Mouse (Mus musculus): Measurements from ENCODE around the gene Ajap1. TPM values are rescaled to one million over a fixed set of nuclear protein-coding genes. Genes with fewer than 3 reads are reported as not detected.

The Ajap1 gene
- polyA plus RNA-seq, 1 experiment: not detected

DNA sequence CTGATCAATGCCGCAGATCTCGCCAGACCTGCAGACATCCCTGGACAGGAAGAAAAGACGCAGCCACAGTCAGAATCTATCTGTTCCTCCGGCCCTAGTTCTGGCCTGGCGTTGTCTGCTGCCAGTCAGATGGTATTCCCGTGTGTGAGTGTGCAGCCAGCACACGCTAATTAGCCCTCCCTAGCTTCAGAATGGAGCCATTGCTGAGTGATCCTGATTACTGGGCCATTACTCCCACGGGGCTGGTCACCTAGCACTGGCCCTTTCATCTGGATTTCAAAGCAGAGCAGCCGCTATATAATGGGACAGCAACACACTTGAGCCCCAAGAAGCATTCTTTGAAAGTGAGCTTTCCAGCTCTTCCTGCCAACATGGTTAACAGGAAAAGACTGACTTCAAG lies 9.8 kb upstream of the Ajap1 start:
- peaks cover 39% of the 10 kb centered on the region for H3K9me3 ChIP-seq (ENCODE audit: control insufficient read depth, low read length)
- H3K36me3 ChIP-seq (ENCODE audit: control insufficient read depth): no peaks in the 10 kb centered on the region
- no peak overlapping the region for H3K4me3 ChIP-seq (replicated peaks)
- TF ChIP-seq TAL1 (IDR thresholded peaks at IDR 0.05; ENCODE audit: low read length): no peak
- no peak for TF ChIP-seq GATA1 (IDR thresholded peaks at IDR 0.05; ENCODE audit: low read length)
- H3K4me1 ChIP-seq (ENCODE audit: control insufficient read depth): no peaks in the 10 kb centered on the region; the same call in 1 of the 2 replicates
- H3K27me3 ChIP-seq (ENCODE audit: control insufficient read depth): no peaks in the 10 kb centered on the region

DNA sequence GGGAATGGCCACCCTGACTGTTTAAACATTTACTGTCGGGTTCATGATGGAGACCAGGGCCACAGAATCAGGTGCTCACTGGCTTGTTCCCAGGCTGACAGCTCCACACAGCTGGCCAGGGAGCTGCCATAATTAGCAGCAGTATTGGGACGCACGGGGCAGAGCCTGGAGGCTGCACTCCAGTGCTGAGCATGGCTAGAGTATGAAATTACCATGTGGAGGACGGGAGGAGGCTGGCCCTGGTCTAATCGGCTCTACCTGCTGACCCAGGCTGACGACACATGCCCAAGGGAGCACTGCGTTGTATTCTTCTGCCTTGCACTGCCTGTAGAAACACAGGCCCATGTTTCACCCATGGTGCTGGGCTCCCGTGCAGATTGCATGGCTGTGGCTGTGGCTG lies 6.5 kb upstream of the Ajap1 start:
- Histone ChIP-seq H3K36me3 (ENCODE audit: control insufficient read depth) (no peaks in the 10 kb centered on the region), H3K4me1 (ENCODE audit: control insufficient read depth) (no peaks in the 10 kb centered on the region; the same call in 1 of the 2 replicates), H3K27me3 (ENCODE audit: control insufficient read depth) (peaks cover 13% of the 10 kb centered on the region), H3K4me3 (replicated peaks) (no peak overlapping the region), H3K9me3 (ENCODE audit: control insufficient read depth, low read length) (peaks cover 12% of the 10 kb centered on the region)
- TF ChIP-seq TAL1 (IDR thresholded peaks at IDR 0.05; ENCODE audit: low read length): no peak
- TF ChIP-seq GATA1 (IDR thresholded peaks at IDR 0.05; ENCODE audit: low read length): no peak

DNA sequence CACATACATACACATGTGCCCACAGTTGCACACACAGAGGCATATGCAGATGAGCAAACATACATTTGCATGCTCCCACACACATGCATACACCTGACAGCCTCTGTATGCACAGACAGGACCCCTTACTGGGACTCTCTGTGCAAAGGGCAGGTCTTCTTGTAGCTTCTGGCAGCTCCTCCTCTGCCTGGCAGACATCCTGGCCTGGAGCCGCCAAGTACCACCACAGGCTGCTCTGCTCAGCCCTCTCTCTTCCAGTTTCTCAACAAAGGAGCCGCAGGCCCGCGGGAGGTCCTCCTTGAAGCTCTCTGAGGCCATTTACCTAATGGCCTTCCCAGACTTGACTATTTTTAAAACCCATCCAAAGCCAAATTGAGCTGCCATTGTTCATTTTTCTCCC lies 3.3 kb upstream of the Ajap1 start:
- no peaks in the 10 kb centered on the region for H3K4me1 ChIP-seq (ENCODE audit: control insufficient read depth)
- H3K4me3 ChIP-seq (replicated peaks): no peak overlapping the region

DNA sequence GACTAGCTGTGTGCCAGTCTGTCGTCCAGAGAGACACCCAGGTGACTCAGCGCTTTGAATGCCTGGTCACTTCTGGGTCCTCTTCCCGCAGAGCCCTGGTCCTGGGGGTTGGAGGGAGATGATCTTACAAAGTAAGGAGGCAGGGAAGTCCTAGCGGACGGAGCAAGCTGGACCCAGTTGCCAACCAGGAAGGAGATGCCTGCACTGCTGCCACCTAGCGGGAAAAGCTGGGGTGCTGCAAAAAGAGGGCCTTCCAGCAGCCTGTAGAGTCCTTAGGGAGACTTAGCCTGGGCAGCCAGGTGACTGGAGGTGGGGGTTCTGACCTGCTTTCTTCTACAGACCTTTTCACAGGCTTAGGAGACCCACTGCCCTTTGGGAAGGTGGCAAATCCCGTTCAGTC lies 1.8 kb upstream of the Ajap1 start:
- TF ChIP-seq GATA1 (IDR thresholded peaks at IDR 0.05; ENCODE audit: low read length) (no peak), TAL1 (IDR thresholded peaks at IDR 0.05; ENCODE audit: low read length) (no peak)
- Histone ChIP-seq H3K27me3 (ENCODE audit: control insufficient read depth) (peaks cover 60% of the 10 kb centered on the region), H3K9me3 (ENCODE audit: control insufficient read depth, low read length) (peaks cover 3% of the 10 kb centered on the region; the same call in 1 of the 2 replicates), H3K4me3 (replicated peaks) (no peak overlapping the region), H3K4me1 (ENCODE audit: control insufficient read depth) (no peaks in the 10 kb centered on the region), H3K36me3 (ENCODE audit: control insufficient read depth) (no peaks in the 10 kb centered on the region)

More for the DNA sequence above, 3.3 kb upstream of the Ajap1 start:
- H3K27me3 ChIP-seq (ENCODE audit: control insufficient read depth): peaks cover 45% of the 10 kb centered on the region
- no peak for TF ChIP-seq GATA1 (IDR thresholded peaks at IDR 0.05; ENCODE audit: low read length)
- TF ChIP-seq TAL1 (IDR thresholded peaks at IDR 0.05; ENCODE audit: low read length): no peak
- peaks cover 5% of the 10 kb centered on the region; the same call in 1 of the 2 replicates for H3K9me3 ChIP-seq (ENCODE audit: control insufficient read depth, low read length)
- H3K36me3 ChIP-seq (ENCODE audit: control insufficient read depth): no peaks in the 10 kb centered on the region

DNA sequence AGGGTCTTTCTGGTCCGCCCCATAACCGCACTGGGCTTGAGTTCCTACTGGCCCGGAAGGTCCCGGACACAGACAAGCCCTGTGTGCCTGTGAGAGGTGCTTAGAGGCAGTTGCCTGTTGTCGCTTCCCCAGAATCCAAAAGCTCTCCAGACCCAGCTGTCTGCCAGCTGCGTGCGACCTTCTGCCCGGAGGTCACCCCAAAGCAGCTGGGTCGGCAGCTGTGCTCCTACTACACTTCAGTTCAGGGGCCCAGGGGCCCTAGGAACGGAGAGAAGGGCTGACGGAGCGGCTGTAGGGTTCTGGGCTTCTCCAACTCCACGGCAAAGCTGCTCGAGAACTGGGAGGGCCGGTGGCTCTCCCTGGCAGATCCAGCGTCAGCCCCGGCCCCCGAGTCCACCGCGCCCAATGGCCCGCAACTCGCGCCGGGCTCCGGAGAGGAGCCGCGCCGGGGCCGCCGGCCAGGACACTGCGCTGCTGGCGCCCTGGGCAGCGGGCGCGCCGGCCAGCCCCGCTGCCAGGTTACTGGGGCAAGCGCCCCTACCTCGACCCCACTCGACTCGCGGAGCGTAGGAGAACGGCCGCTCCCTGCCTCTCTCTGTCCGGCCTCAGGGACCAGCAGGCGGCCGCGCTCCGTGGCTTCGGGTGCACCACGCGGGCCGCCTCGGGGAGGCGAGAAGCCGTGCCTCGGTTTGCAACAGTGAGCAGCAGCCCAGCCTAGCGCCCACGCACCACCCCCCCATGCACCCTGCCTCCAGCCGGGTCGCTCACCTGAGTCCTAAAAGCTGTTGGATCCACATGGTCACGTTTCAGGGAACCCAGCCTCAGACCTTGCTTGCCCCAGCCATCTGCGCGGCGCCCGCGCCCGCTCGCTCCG lies 1.0 kb downstream of the Ajap1 start:
- Histone ChIP-seq H3K4me1 (ENCODE audit: control insufficient read depth) (no peaks in the 10 kb centered on the region), H3K36me3 (ENCODE audit: control insufficient read depth) (no peaks in the 10 kb centered on the region), H3K27me3 (ENCODE audit: control insufficient read depth) (peaks cover 71% of the 10 kb centered on the region), H3K9me3 (ENCODE audit: control insufficient read depth, low read length) (no peaks in the 10 kb centered on the region), H3K4me3 (replicated peaks) (no peak overlapping the region)
- TF ChIP-seq GATA1 (IDR thresholded peaks at IDR 0.05; ENCODE audit: low read length) (no peak), TAL1 (IDR thresholded peaks at IDR 0.05; ENCODE audit: low read length) (no peak)

DNA sequence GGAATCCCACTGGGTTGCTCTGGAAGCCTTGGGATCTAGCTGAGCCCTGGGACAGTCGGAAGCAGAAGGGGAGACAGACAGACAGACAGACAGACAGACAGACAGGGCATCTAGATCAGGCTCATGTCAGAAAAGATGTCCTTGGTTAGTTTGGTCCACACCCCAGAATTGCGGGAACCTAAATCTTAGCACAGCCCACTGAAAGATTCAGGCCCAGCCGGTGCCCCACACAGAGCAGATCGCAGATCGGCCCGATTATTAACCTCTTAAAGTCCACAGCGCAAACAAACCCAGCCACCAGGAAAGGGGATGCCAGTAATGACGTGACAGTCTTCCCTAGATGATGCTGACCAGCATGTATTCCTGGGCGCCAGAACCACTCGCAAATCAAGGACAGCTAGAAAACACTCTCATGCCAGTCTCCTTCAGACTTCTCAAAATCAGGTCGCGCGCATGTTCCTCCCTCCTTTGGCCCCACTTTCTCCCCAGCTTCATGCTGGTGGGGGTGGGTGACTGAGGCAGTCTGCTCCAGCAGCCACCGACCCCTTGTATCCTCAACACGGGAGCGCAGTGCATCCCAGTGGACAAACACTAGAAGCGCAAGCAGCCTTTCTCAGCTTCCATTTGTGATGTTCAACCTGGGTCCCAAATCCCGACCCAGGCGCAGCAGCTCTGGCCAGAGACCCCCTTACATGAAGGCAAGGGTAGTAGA lies 1.9 kb downstream of the Ajap1 start:
- no peak for TF ChIP-seq TAL1 (IDR thresholded peaks at IDR 0.05; ENCODE audit: low read length)
- TF ChIP-seq GATA1 (IDR thresholded peaks at IDR 0.05; ENCODE audit: low read length): no peak
- Histone ChIP-seq H3K36me3 (ENCODE audit: control insufficient read depth) (no peaks in the 10 kb centered on the region), H3K4me1 (ENCODE audit: control insufficient read depth) (no peaks in the 10 kb centered on the region), H3K27me3 (ENCODE audit: control insufficient read depth) (peaks cover 68% of the 10 kb centered on the region), H3K4me3 (replicated peaks) (no peak overlapping the region), H3K9me3 (ENCODE audit: control insufficient read depth, low read length) (no peaks in the 10 kb centered on the region)

DNA sequence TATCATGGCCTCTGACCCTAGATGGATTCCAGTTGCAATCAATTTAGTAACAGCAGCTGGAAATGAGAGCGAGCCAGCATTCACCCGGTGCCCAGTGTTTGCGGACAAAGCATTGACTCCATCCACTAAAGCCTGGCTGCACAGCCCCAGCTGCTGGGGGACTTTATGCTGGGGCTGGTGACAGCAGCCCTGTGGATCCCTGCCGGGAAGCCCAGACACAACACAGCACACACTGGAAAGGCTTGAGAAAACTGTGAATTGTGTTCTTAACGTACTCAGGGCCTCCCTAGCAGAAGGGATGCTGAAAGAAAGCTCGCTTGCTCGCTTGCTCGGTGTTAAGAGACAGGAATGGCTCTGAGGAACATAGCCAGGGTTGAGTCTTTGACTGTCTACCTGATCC lies 3.5 kb downstream of the Ajap1 start:
- Histone ChIP-seq H3K9me3 (ENCODE audit: control insufficient read depth, low read length) (peaks cover 8% of the 10 kb centered on the region; the same call in 1 of the 2 replicates), H3K4me1 (ENCODE audit: control insufficient read depth) (no peaks in the 10 kb centered on the region), H3K27me3 (ENCODE audit: control insufficient read depth) (peaks cover 60% of the 10 kb centered on the region)

DNA sequence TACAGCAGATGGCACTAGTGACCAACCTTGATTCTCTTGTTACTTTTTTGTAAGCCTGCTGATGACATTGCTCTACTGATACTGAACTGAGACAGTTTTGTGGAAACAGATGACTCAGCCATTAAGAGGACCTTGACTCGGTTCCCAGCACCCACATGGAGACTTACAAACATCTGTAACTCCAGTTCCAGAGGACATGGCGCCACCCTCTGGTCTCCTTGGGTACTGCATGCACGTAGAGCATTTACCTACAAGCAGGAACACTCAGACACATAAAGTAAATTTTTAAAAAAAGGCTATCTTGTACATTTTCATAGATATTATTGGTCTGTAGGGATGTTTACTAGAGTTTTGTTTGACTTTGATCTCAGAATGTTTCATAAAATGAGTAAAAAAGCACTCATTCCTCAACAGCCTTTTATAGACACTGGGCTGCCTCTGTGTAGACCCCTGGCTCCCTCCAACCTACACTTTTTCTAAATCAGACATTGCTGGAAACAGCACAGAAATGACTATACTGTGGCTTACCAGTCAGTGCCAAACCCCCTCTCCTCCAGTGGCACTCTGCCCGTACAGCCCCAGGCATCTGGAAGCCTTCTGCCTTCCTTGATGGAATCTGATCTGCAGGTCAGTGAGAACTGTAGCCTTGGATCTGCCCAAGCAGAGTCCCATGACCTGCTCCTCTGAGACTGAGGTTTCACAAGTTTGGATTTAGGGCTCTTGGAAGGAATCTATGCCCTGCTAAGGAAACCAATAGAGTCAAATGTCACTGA lies 8.9 kb downstream of the Ajap1 start:
- Histone ChIP-seq H3K4me3 (replicated peaks) (no peak overlapping the region), H3K36me3 (ENCODE audit: control insufficient read depth) (no peaks in the 10 kb centered on the region), H3K9me3 (ENCODE audit: control insufficient read depth, low read length) (peaks cover 60% of the 10 kb centered on the region), H3K27me3 (ENCODE audit: control insufficient read depth) (peaks cover 5% of the 10 kb centered on the region; the same call in 1 of the 2 replicates), H3K4me1 (ENCODE audit: control insufficient read depth) (no peaks in the 10 kb centered on the region)
- TF ChIP-seq TAL1 (IDR thresholded peaks at IDR 0.05; ENCODE audit: low read length) (no peak), GATA1 (IDR thresholded peaks at IDR 0.05; ENCODE audit: low read length) (no peak)

More for the DNA sequence above, 3.5 kb downstream of the Ajap1 start:
- Histone ChIP-seq H3K36me3 (ENCODE audit: control insufficient read depth) (no peaks in the 10 kb centered on the region), H3K4me3 (replicated peaks) (no peak overlapping the region)
- TF ChIP-seq TAL1 (IDR thresholded peaks at IDR 0.05; ENCODE audit: low read length): no peak
- TF ChIP-seq GATA1 (IDR thresholded peaks at IDR 0.05; ENCODE audit: low read length): no peak
